Mouse (Mus musculus) frontal cortex, postnatal 36 days (tissue): ENCODE measurements around the gene Cpeb1.

Experiments used
- DNase-seq, 2 experiments: peaks; one replicate each; pipeline ENCODE4 v3.0.0; 2022; ENCODE audit warnings: low spot score in 2 of 2

The Cpeb1 gene

DNA sequence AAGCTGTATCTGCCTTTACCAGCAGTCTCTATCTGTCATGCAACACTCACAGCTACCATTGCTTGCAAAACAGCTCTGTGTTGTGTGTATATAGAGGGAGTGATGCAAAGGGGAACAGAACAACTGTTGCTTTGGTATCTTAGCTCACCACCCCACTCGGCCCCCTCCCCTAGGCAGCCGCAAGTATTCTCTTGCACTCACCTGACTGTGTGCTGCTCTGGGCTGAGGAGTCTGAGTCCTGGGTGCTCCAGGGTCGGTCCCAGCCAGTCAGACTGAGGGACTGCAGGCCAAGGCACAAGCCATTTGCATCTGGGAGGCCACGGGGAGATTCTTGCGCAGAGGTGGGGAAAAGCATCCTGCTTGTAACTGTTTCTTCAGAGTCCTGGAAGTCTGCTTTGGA lies 83.5 kb downstream of the Cpeb1 start:
- peak in 1 of 2 experiments; percentile 15 for DNase-seq

DNA sequence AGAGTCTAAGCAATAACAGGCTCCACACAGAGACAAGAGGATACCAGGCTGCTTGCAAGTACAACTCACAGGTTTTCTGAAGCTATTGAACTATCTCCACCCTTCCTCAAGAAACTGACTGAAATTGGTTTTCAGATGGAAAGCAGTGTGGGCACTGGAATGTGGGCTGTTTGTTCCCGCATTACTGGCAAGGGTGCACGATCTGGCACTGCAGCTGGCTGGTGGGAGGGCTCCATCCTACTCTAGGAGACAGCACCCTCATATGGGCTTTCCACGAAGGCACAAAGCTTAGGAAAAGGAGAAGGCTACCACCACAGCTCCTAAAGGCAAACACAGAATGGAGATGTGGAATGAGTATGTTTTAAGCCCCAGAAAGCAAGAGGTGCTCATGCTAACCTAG lies 85.5 kb downstream of the Cpeb1 start:
- peak; percentile 81 to 85 for DNase-seq

DNA sequence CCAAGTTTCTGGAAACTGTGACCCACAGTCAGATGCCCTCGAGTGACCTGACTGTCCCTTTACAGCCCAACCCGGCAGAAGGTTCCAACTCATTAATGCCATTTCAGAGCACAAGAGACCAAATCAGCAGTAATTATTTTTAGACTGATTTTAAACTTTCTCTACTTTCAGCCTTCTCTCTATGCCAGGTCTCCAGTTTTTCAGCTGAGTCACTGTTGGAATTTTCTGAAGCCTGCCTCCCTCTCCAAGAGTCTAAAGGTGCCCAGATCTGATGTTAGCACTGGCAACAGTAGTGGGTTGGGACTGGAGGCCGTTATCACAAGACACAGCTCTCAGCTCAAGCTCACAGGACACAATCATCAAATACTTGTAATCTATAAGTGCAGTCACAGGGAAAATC lies 87.3 kb downstream of the Cpeb1 start:
- DNase-seq = no peak

DNA sequence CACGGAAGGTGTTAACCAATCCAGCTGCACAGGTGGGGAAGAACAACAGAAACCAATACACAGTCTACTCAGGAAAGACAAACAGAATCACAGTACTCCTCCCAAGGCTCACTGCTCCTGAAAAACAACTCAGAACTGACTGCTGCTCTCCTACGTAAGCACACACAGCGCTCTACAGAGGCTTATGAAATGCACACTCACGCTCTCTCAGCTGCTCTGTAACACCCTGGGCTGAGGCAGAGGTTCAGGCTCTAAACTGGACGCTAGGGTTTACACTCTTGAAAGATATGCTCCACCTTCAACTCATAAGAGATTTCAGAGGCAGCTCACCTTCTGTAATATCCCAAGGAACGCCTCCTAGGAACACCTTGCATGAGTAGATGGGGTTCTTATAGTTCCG lies 98.3 kb downstream of the Cpeb1 start:
- DNase-seq = no peak

DNA sequence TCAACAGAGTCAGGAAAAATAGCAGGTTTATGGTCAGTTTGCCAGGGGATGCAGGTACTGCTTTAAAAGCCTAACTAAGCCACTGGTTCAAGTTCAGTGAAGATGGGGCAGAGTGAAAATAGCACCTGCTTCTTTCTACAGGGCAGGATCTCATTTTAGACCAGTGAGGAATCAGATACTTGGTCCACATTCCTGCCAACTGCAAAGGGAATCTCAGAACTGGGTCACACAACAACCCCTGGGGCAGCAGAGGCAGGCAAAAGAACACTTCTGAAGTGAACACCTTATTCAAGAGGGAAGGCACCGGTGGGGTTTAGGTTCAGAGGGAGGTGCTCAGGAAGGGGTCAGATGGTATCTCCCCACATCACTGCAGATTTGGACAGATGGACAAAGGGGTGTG lies 98.9 kb downstream of the Cpeb1 start:
- DNase-seq = no peak

DNA sequence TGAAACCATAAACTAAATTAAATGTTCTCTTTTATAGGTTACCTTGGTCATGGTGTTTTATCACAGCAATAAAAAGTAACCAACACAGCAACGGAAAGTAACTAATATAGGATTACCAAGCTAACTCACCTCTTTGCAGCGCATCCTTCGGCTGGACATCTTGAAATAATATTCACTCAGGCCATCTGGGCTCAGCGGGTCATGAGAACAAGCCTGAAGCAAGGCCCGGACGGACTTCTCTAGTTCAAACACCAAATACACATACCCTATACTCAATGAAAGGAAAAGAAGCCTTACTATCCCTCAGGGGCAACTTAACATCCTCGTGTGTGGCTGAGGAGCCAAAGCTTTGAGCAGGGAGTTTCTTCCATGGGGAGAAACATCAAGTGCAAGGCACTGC lies 99.5 kb downstream of the Cpeb1 start:
- no peak for DNase-seq

DNA sequence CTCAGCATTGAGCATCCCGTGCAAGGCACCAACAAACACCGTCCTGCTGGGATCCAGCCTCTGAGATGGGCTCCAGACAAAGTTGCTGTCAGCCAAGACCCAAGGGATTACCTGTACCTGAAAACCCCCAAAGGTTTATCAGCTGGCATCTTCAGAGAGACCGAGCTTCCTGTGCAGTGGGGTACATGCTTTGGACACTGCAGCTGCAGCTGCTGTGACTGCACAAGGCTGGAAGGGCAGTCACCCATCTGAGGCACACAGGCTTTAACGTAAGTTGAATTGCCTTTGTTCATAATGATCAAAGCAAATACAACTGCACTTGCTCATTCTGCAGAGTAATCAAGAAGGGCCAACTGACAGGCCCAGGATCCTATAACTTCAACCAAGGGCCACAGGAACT lies 103.4 kb downstream of the Cpeb1 start:
- DNase-seq = no peak

DNA sequence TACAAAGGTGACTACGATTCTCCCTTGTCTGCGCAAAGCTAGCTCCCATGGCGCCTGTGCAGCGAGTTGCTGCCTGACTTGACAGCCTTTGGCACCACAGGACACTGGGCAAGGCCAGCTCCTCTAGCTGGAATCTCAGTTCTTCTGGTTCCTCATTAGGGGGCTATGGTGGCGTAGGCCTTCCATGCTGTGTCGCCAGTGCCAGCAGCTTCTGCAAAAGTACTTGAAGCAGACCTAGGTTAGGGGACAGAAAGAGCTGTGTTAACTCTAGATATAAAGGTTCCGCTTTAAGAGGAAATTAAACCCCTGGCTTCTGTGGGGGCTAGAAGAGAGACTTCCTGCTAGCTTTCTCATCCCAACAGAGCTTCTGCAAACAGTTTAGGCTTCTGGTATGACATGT lies 107.1 kb downstream of the Cpeb1 start:
- DNase-seq = no peak

DNA sequence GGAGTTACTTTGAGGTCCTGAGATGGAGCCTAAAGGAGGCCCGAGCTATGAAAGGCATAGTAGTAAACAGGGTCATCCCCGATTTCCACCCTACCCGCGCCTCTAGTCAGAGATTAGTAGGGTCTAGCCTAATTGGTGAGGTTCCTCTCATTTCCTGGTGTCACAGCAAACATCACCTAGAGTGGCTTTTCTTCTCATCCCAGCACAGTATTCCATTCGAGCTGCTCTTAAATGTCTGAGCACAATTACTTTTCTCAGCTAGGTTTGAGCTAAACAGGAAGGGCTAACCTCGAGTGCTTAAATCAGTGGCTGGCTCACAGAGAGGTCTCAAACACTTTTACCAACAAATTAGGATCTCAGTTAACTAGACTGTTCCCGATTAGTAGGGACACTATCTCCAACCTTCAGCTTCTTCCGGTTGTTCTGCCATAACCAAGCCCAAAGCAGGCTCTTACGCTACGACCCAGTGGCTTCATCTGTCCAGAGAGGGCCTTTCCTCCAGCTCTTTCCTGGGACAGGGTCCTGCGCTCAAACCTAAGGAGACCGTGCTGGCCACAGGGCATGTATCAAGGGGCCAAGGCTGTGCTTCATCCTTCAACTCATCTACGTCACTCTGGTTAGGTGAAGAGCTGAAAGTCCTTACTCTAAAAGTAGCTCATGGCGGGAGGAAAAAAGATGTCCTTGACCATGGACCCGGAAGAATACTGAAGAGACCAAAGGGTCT lies 109.7 kb downstream of the Cpeb1 start:
- no peak for DNase-seq

DNA sequence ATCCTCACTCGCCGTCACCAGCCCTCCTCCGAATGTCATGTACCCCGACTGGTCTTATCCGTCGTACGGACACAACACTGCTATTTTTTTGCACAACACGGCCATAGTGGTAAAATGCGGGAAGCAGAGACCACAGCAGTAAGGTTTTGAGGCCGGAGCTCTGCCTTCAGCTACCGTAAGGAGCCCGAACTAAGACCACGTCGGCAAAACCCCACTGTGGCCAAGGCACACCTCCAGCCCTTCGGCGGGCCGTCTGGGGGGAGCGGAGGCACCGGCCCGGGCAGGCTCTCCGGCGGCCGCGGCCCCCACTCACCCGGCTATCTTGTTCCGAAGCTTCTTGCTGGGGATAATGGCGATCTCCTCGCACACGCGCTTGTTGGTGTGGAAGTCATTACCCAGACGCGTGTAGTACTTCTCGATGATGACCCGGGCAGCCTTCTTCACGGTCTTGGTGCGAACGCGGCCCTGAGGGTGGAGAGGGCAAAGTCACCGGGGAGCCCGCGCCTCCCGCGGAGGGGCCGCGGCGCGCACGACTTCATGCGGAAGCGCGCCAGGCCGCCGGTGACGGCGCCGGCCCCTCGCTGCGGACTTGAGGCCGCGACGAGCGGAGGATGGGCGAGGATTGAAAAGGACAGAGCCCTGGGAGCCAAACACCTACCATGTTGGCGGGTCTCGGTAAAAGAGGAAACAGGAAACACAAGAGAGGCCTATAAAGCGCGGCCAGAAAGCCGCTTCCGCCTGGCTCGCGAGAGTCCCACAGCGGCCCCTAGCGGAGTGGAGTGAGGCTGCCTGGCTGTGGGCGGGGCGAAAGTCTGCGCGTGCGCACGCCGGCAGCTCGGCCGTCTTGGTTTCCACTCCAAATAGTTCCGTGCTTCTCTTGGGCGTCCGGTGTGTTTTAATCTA lies 110.5 kb downstream of the Cpeb1 start, which contains the start of gene Rps17:
Gene Rps17, minus strand, starts transcription at position 711 of the 903 bp plus-strand sequence.
- DNase-seq = peak; percentile 97 to 98

DNA sequence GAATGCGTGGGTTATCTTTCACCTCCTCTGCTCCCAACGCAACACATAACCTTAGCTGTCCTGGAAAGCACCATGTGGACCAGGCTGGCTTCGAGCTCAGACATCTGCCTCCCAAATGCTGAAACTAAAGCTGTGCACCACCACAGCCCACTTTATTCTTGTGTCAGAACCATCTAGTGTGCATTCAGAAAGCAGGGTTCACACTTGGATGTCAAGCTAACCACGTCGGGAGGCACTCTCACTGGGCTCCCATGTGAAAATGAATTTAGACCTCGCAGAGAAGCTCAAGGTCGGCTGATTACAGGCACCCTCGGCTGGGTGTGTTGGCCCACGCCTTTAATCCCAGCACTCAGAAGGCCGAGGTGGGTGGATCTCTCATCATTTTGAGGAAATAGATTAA lies 111.4 kb downstream of the Cpeb1 start:
- DNase-seq = no peak

DNA sequence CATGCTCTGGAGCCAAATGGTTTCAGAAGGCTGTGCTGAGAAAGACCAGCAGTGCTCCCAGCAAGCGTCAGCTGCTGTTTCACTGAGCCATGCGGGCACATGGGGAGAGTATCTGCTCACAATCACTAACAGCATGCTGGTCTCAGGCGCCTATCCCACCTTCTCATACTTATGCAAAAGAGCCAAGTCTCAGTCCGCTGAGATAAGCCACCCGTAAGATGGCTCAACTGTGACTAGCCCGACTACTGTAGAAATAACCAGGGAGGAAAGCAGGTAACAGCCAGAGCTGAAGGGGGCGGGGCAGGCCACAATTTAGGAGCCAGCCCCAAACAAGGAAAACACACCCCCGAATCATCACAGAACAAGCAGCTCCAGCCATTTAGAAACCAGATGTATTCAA lies 111.9 kb downstream of the Cpeb1 start:
- DNase-seq = no peak

DNA sequence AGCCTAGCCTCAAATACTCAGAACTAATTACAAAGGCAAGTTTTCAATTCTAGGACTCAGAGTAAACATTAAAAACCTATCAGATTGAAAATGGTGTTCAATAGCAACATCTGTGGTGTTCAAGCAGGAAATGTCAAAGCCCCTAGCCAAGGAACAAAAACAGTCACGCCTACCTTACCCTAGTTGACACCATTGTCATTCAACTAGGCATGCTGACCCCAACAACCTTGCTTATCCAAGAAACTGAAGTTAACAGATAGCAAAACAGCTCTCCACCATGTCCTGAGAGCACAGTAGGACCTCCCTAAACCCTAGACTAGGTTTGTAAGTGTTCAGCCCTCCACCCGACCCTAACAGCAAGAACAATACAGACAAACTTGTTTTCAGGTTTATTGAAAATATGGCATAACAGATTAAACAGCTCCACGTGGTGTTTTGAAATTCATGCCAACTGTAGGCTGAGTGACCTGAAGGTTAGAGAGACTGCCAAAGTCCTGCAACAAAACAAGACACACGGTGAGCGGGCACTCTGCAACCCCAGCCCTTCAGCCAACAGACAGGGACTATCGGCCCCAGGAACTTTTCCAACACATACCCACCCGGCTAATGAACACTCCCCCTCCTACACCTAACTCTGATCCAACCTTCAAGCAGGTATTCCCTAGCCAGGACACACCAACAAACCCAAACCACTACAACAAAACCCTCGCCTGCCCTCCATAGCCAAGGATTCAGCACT lies 112.7 kb downstream of the Cpeb1 start:
- DNase-seq = no peak

DNA sequence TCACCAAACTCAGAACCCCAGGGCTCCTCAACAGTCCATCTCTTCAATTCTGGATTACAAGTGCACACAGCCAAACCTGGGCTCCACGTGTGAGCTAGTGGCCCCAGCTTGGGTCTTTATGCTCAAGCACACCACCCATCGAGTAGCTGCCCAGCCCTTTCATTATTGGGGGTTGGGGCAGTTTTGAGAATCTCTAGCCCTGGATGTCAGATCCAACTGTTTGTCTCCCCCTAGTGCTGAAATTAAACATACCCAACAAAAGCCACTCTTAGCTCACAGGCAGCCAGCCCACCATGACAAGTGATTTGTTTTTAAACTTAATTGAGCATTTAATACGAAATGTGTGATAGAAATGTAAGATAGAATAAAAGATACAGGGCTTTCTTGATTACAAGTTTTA lies 113.7 kb downstream of the Cpeb1 start:
- peak in 1 of 2 experiments; percentile 29 for DNase-seq

DNA sequence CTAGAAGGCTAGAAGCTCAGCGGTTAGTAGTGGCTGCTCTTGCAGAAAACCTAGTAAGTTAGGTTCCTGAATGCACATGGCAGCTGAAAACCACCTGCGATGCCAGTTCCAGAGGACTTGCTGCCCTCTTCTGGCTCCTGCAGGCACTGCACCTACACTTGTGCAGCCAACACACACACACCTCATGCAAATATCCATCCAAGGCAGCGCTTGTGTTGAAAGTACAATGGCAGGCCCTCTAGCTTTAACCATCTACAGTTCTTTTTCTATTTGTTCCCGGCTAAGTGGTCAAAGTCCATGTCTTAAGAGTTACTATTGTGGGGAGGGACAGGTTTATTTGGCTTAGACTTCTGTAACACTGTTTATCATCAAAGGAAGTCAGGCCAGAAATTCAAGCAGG lies 115.5 kb downstream of the Cpeb1 start:
- DNase-seq = peak in 1 of 2 experiments; percentile 38

DNA sequence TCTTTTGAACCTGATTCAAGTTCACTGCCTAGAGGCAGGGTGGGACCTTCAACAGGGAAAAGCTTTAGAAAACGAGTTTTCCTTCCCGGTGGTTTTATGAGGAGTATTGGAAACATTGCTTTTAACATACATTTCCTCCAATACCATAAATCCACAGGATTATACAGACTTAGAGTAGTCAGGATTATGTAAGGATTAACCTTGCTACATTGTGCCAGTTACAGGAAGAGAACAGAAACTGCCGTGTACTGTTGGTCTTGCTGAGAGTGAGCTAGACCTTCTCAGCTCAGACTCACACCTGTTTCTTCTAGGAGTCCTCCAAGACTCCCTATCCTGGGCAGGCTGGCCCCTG lies 116.8 kb downstream of the Cpeb1 start:
- DNase-seq = no peak

DNA sequence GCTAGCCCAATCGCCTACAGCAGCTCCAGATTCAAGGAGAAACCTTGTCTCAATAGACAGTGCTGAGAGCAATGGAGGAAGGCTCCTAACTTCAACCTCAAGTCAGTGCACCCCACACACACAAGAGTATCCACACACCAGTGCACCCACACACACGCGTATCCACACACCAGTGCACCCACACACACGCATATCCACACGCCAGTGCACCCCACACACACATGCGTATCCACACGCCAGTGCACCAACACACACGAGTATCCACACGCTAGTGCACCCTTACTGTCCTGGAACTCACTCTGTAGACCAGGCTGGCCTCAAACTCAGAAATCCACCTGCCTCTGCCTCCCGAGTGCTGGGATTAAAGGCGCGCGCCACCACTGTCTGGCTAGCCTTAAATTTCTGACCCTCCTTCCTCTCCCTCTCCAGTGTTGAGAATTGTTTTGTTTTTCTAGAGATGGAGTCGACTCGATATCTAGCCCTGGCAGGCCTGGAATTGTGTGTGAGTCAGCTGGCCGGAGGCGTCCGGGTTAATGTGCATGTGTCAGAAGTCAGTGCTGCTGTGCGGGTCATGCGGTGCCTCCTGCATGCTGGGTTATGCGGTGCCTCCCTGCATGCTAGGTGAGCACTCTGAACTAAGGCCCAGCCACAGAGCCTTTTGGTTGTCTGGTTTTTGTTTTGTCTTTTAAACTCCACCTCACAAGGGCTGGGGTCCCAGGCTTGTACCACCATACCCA lies 117.3 kb downstream of the Cpeb1 start:
- DNase-seq = no peak

DNA sequence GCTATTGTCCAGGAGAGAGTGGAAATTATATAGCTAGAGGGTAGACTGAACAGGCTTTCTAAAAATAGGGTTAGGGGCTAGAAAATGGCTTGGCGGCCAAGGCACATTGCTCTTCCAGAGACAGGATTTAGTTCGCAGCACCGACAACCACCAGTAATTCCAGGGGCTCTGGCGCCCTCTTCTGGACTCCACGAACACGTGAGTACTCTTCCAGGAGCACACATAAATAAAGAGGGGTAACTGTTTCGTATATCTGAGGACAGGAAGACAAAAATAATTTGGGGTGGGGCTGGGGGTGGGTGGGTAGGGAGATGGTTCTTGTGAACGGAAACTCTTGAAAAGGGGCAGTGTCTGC lies 118.9 kb downstream of the Cpeb1 start:
- peak; percentile 37 to 39 for DNase-seq

DNA sequence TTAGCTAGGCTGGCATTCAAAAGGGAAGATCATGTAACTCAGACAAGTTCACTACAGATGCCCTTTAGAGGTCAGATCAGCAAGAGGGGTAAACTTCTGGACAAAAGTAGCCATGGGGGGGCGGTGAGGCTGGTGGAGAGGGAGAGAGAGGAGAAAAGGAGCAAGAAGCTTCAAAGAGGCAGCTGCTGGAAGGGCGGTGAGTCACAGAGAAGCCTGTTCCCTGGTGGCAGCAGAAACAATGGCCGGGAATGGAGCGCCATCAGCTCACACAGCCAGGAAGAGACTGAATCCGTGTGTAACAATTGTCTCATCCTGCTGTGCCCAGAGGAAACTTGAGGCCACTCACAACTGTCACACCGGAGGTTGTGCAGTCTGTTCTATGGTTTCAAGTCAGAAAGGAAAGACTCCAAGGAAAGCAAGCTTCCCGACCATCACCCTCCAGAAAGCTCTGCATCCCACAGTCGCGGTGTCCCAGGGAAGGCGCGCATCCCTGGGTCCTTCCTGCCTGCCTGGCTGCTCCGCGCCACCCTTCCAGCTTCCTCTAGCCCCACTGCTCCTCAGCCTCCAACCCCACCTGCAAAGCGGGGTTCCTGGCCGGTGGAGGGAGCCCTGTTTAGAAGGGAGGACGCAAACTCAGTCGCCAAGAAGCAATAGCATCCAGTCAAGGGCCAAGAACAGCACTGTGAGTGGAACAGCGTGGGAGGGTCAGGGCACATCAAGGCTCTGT lies 119.4 kb downstream of the Cpeb1 start:
- peak in 1 of 2 experiments; percentile 22 for DNase-seq

DNA sequence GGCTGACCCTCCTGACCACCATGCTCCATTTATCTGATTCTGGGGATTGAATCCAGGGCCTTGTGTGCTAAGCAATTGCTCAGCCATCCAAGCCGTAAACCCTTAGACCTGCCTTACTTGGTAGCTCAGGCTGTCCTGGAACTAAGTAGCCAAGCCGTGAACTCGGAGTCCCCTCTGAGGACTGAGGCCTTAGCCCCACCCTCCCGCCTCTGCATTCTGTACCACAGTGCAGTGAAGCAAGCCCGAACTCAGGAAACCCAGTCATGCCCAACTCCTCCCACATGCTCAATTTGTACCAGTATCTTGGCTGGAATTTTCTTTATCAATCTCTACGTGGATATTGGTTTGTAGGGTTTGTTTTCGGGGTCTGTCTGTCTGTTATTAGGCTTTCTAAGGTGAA lies 123.4 kb downstream of the Cpeb1 start:
- no peak for DNase-seq

DNA sequence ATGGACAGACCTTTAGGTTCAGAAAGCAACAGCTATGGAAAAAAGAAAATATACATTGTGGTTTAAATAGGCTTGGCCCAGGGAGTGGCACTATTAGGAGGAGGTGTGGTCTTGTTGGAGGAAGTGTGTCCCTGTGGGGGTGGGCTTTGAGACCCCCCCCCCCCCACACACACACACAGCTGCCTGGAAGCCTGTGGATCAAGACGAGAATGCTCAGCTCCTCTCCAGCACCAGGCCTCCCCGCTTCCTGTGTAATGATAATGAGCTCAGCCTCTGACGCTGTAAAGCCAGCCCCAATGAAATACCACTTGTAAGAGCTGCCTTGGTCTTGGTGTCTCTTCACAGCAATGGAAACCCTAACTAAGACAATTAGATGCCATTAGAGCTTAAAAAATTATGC lies 124.5 kb downstream of the Cpeb1 start:
- DNase-seq = no peak
